Mouse (Mus musculus) heart, postnatal 0 days (tissue): ENCODE data around the gene Arhgef10l. TPM values are rescaled to one million over a fixed set of nuclear protein-coding genes. Genes with fewer than 3 reads are reported as not detected.

Experiments
- ATAC-seq: fragments of 200-750 bp; cut with Nextera tagmentation; 2 replicates; pipeline ENCODE4 v1.8.0; 2017; ENCODE audit warnings: low read depth, moderate number of reproducible peaks, moderate library complexity; ENCODE audit not compliant: insufficient read depth
- DNase-seq: peaks from one replicate; pipeline ENCODE4 v3.0.0-alpha.2; 2016; ENCODE audit warnings: low spot score
- H3K27ac ChIP-seq: fragments of 300-500 bp; sonication (generic); 2 replicates; pipeline ENCODE4 v1.5.1; 2014; ENCODE audit warnings: low read depth, mild to moderate bottlenecking
- H3K27me3 ChIP-seq: fragments of 300-500 bp; sonication (generic); 2 replicates; pipeline ENCODE4 v1.6.1; 2014; ENCODE audit warnings: low read length, mixed read lengths; ENCODE audit not compliant: control insufficient read depth, insufficient read depth
- H3K36me3 ChIP-seq: fragments of 300-500 bp; sonication (generic); replicated peaks from 2 replicates; pipeline ENCODE4 v1.6.1; 2014; ENCODE audit warnings: low read length, mixed read lengths; ENCODE audit not compliant: control insufficient read depth, insufficient read depth
- H3K4me1 ChIP-seq: fragments of 300-500 bp; sonication (generic); 2 replicates; pipeline ENCODE4 v1.6.1; 2014; ENCODE audit warnings: antibody characterized with exemption; ENCODE audit not compliant: control insufficient read depth, insufficient read depth
- H3K4me2 ChIP-seq: fragments of 300-500 bp; sonication (generic); 2 replicates; pipeline ENCODE4 v1.6.1; 2014; ENCODE audit warnings: low read depth, mild to moderate bottlenecking, low read length, moderate library complexity
- H3K4me3 ChIP-seq: fragments of 300-500 bp; sonication (generic); 2 replicates; pipeline ENCODE4 v1.5.1; 2014; ENCODE audit warnings: low read depth, low read length
- H3K9ac ChIP-seq: fragments of 300-500 bp; sonication (generic); replicated peaks from 2 replicates; pipeline ENCODE4 v1.6.1; 2014; ENCODE audit warnings: low read depth, low read length, mixed read lengths
- H3K9me3 ChIP-seq: fragments of 300-500 bp; sonication (generic); replicated peaks from 2 replicates; pipeline ENCODE4 v1.6.1; 2016; ENCODE audit warnings: low read length; ENCODE audit not compliant: control insufficient read depth
- CTCF ChIP-seq: IDR thresholded peaks from 2 replicates; pipeline ENCODE4 v1.5.1; 2016; ENCODE audit warnings: antibody characterized with exemption, control low read depth, low read depth
- EP300 ChIP-seq: IDR thresholded peaks from 2 replicates; pipeline ENCODE4 v1.6.1; 2016; ENCODE audit warnings: antibody characterized with exemption, low read depth
- WGBS: fragments of 180-500 bp; shearing (Covaris S2); extraction: QIAGEN DNeasy Blood & Tissue Kit; methylation state at CpG from one replicate; pipeline ENCODE4 v1.1.7; 2014; 5-methylcytosine and 5-hydroxymethylcytosine counted together
- polyA plus RNA-seq: library from polyadenylated mRNA; unstranded; fragments of >200 nt; fragmentation: Nextera tagmentation; extraction: Ambion mirVana; gene quantifications from 2 replicates; pipeline ENCODE4 v1.2.1, GENCODE M21; 2015
- total RNA-seq: library from RNA; depleted of rRNA; stranded (reverse); fragments of >200 nt; gene quantifications from 2 replicates; pipeline ENCODE4 v1.2.3, GENCODE M21; 2014; ENCODE audit warnings: low replicate concordance

The Arhgef10l gene
- total and polyA plus RNA-seq, 2 experiments from 2014 or later = 15.4 to 52.8 TPM

DNA sequence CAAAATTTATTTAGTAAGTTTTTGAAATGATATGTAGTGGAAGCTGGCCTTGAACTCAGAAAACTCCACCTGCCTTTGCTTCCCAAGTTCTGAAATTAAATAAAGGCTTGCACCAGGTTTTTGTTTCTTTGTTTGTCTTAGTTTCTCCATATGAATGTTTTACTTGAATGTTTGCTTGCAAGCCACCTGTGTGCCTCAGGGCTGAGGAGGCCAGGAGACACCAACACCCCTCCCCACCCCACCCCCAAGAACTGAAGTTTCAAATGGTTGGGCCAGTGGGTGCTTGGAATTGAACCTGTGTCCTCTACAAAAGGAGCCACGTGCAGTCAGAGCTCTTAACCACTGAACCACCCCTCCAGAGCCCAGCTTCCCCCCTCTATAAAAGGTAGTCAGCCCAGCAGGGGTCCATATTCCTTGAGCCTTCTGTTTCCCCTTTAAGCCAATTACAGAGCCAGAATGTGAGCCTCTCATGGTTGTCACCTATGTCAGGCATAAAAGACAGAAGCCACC, 28.8 kb upstream of the Arhgef10l start:
- Histone ChIP-seq H3K27ac (no peak overlapping the region), H3K9me3 (no peaks in the 10 kb centered on the region), H3K4me2 (no peak overlapping the region), H3K9ac (no peak overlapping the region), H3K4me1 (no peaks in the 10 kb centered on the region), H3K4me3 (no peak overlapping the region), H3K27me3 (peaks cover 9% of the 10 kb centered on the region; the same call in 1 of the 2 replicates), H3K36me3 (no peaks in the 10 kb centered on the region)
- no peak for DNase-seq
- WGBS = 55% methylated on average over 1 of the region's 1 CpGs
- no peak for ATAC-seq
- TF ChIP-seq EP300 (no peak), CTCF (no peak)

DNA sequence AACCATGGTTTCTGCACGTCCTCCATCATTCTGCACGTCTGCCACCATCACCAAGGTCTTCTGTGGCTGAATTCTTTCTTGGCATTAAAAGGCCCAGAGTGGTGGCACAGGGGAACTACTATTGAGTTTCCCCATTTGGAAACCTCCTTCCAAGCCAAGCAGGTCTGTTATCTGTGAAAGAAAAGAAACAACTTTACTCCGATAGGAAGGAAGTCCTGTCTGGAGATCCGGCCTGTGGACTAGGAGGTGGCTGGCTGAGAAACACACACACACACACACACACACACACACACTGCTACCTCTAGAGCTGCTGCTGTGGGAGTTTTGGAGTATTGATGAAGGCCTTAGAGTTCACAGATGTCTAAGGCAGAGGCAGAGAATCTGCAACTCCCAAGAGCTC, 27.7 kb upstream of the Arhgef10l start:
- Histone ChIP-seq H3K9ac (no peak overlapping the region), H3K4me3 (no peak overlapping the region), H3K4me1 (no peaks in the 10 kb centered on the region), H3K36me3 (no peaks in the 10 kb centered on the region), H3K4me2 (no peak overlapping the region), H3K27ac (no peak overlapping the region), H3K9me3 (no peaks in the 10 kb centered on the region), H3K27me3 (0 out of 2 replicates have a peak, but pooled peaks cover under 1% of the 10 kb centered on the region)
- ATAC-seq (no peak), DNase-seq (no peak)
- WGBS = 40% methylated on average over 4 of the region's 4 CpGs
- TF ChIP-seq EP300 (no peak), CTCF (no peak)

DNA sequence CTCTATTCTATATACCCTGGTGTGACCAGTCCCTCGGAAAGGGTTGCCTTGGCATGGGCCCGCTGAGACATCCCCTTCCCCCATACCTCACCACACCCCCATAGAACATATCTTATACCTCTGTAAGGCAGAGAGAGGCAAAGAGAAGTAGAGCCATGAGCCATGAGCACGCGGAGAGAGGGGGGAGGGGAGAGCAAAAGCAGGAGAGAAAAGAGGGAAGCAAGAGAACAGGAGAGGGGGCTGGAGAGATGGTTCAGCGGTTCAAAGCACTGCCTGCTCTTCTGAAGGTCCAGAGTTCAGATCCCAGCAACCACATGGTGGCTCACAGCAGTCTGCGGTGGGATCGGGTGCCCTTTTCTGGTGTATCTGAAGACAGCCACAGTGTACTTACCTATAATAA, 25.7 kb upstream of the Arhgef10l start:
- Histone ChIP-seq H3K4me1 (no peaks in the 10 kb centered on the region), H3K9me3 (no peaks in the 10 kb centered on the region), H3K4me2 (no peak overlapping the region), H3K27me3 (no peaks in the 10 kb centered on the region), H3K36me3 (no peaks in the 10 kb centered on the region), H3K4me3 (no peak overlapping the region), H3K27ac (no peak overlapping the region), H3K9ac (no peak overlapping the region)
- DNase-seq (no peak), ATAC-seq (no peak)
- no peak for TF ChIP-seq EP300
- 77% methylated on average over 7 of the region's 7 CpGs for WGBS

DNA sequence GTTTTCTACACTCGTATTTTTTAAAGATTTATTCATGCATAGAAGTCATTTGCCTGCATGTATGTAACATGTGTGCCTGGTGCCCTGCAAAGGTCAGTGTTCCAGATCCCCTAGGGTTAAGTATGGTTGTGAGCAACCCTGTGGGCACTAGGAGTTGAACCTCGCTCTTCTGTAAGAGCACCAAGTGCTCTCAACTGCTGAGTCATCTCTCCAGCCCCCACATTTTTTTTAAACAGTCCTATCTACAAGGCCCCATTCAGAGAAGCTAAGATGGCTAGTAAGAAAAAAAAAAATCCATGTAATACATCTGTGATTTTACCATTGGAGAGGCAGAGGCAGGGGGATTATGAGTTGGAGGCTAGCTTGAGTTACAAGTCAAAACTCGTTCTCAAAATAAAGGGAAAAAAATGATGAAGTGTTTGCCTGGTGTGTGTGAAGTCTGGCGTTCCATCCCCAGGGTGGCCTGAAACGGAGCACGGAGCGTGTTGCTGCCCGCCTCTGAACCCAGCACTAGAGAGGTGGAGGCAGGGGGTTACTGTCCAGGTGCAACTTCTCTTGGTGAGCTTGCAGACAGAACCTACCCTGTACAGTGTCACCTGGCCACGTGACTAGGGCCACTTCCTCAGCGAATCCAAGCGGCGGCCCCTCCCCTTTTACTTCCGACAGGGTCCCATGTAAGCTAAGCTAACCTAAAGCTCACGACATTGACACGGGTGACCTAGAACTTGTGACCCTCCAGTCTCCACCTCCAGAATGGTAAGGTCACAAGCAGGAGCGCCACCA, 24.3 kb upstream of the Arhgef10l start:
- no peak for DNase-seq
- H3K27me3 ChIP-seq = no peaks in the 10 kb centered on the region
- no peak overlapping the region for H3K27ac ChIP-seq
- 61% methylated on average over 16 of the region's 16 CpGs for WGBS
- TF ChIP-seq CTCF = no peak
- TF ChIP-seq EP300 = no peak
- no peak overlapping the region for H3K4me2 ChIP-seq
- no peak overlapping the region for H3K9ac ChIP-seq
- no peaks in the 10 kb centered on the region for H3K9me3 ChIP-seq
- no peaks in the 10 kb centered on the region for H3K36me3 ChIP-seq
- no peak for ATAC-seq
- H3K4me1 ChIP-seq = no peaks in the 10 kb centered on the region
- H3K4me3 ChIP-seq = no peak overlapping the region

DNA sequence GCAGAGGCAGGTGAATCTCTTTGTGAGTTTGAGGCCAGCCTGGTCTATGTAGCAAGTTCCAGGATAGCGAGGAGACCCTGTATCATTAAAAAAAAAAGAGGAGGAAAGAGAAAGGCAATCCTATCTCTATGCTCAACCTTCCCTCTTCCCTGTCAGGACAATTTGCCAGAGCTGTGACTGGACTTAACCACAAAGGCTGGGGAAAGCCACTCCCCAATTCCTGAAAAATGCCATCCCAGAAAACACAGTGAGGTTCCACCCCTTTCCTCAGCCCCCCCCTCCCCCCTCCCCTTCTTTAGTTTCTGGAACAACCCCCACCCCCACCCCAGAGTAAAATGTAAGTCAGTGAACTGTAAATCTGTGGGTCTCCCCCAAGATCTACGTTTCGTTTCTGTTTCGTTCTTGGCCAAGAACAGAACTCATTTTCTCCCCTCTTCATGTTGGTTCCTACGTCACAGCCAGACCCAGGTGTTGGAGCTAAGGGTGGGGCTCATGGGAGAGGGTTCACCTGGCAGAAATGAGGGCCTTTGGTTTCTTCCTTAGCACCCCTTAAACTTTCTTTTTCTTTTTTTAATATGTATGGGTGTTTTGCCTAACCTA, 23.1 kb upstream of the Arhgef10l start:
- ATAC-seq = no peak
- H3K4me2 ChIP-seq = no peak overlapping the region
- DNase-seq = no peak
- WGBS = 80% methylated on average over 5 of the region's 5 CpGs
- TF ChIP-seq EP300 (no peak), CTCF (no peak)
- peaks cover 11% of the 10 kb centered on the region; the same call in 1 of the 2 replicates for H3K4me1 ChIP-seq
- H3K9me3 ChIP-seq = no peaks in the 10 kb centered on the region
- H3K36me3 ChIP-seq = no peaks in the 10 kb centered on the region
- no peak overlapping the region for H3K9ac ChIP-seq
- H3K27ac ChIP-seq = no peak overlapping the region
- H3K4me3 ChIP-seq = no peak overlapping the region
- no peaks in the 10 kb centered on the region for H3K27me3 ChIP-seq
